Mouse (Mus musculus) heart, embryonic 11.5 days (tissue): ENCODE measurements at regions not wholly inside any gene's neighbourhood (a gene's known extent, or its start where the extent isn't known, plus 50 kb on each side); places are given as distances from the start of the nearest gene placed in this dataset.

Source experiments
- ATAC-seq: fragments of 200-750 bp; cut with Nextera tagmentation; replicated peaks from 2 replicates; pipeline ENCODE4 v1.8.0; 2017; ENCODE audit warnings: moderate library complexity; ENCODE audit not compliant: insufficient number of reproducible peaks, low FRiP score, low TSS enrichment
- H3K27ac ChIP-seq: fragments of 300-500 bp; sonication (generic); 2 replicates; pipeline ENCODE4 v1.5.1; 2014; ENCODE audit warnings: mild to moderate bottlenecking, low read depth, low read length
- H3K27me3 ChIP-seq: fragments of 300-500 bp; sonication (generic); 2 replicates; pipeline ENCODE4 v1.6.1; 2014; ENCODE audit warnings: mild to moderate bottlenecking, low read length, mixed read lengths; ENCODE audit not compliant: control insufficient read depth, insufficient read depth
- H3K36me3 ChIP-seq: fragments of 300-500 bp; sonication (generic); 2 replicates; pipeline ENCODE4 v1.6.1; 2014; ENCODE audit warnings: mild to moderate bottlenecking, low read length, moderate library complexity, mixed read lengths; ENCODE audit not compliant: control insufficient read depth, insufficient read depth
- H3K4me1 ChIP-seq: fragments of 300-500 bp; sonication (generic); 2 replicates; pipeline ENCODE4 v1.6.1; 2014; ENCODE audit warnings: low read length; ENCODE audit not compliant: control insufficient read depth, insufficient read depth
- H3K4me2 ChIP-seq: fragments of 300-500 bp; sonication (generic); 2 replicates; pipeline ENCODE4 v1.6.1; 2014; ENCODE audit warnings: mild to moderate bottlenecking, moderate library complexity
- H3K4me3 ChIP-seq: fragments of 300-500 bp; sonication (generic); 2 replicates; pipeline ENCODE4 v1.5.1; 2014; ENCODE audit warnings: low read depth, low read length
- H3K9ac ChIP-seq: fragments of 300-500 bp; sonication (generic); 2 replicates; pipeline ENCODE4 v1.6.1; 2014; ENCODE audit warnings: mild to moderate bottlenecking, low read depth, low read length, moderate library complexity
- H3K9me3 ChIP-seq: fragments of 300-500 bp; sonication (generic); replicated peaks from 2 replicates; pipeline ENCODE4 v1.6.1; 2016; ENCODE audit warnings: low read length; ENCODE audit not compliant: control insufficient read depth
- WGBS: fragments of 180-500 bp; shearing (Covaris S2); extraction: QIAGEN DNeasy Blood & Tissue Kit; methylation state at CpG from one replicate; pipeline ENCODE4 v1.1.7; 2014; ENCODE audit not compliant: insufficient replicate concordance; 5-methylcytosine and 5-hydroxymethylcytosine counted together

GRCm38 (mm10) chr3:131962870-131963269 lies 122.2 kb upstream of the Dkk2 start:
- 79% methylated on average over 2 of the region's 2 CpGs for WGBS
- Histone ChIP-seq H3K4me3 (no peak overlapping the region), H3K9ac (no peak overlapping the region), H3K9me3 (no peaks in the 10 kb centered on the region), H3K4me2 (no peak overlapping the region), H3K27me3 (no peaks in the 10 kb centered on the region), H3K27ac (no peak overlapping the region), H3K36me3 (no peaks in the 10 kb centered on the region), H3K4me1 (no peaks in the 10 kb centered on the region)
- no peak for ATAC-seq

GRCm38 (mm10) chr3:131964952-131965351 lies 120.1 kb upstream of the Dkk2 start:
- H3K27ac ChIP-seq: no peak overlapping the region
- no peak for ATAC-seq
- H3K4me2 ChIP-seq: no peak overlapping the region
- no peak overlapping the region for H3K4me3 ChIP-seq
- H3K9ac ChIP-seq: no peak overlapping the region
- H3K9me3 ChIP-seq: no peaks in the 10 kb centered on the region
- no peaks in the 10 kb centered on the region for H3K27me3 ChIP-seq
- H3K36me3 ChIP-seq: no peaks in the 10 kb centered on the region
- 76% methylated on average over 9 of the region's 9 CpGs for WGBS
- H3K4me1 ChIP-seq: no peaks in the 10 kb centered on the region

- no peaks in the 10 kb centered on the region for H3K9me3 ChIP-seq
- no peak overlapping the region for H3K4me2 ChIP-seq
- no peaks in the 10 kb centered on the region for H3K36me3 ChIP-seq
- no peak overlapping the region for H3K27ac ChIP-seq
- no peaks in the 10 kb centered on the region for H3K4me1 ChIP-seq
- WGBS: 83% methylated on average over 9 of the region's 9 CpGs
- no peaks in the 10 kb centered on the region for H3K27me3 ChIP-seq
- no peak overlapping the region for H3K9ac ChIP-seq
- no peak overlapping the region for H3K4me3 ChIP-seq
- ATAC-seq: no peak
Observed at GRCm38 (mm10) chr3:131965456-131966160, 119.5 kb upstream of the Dkk2 start.

- Histone ChIP-seq H3K27me3 (no peaks in the 10 kb centered on the region), H3K4me3 (no peak overlapping the region), H3K4me2 (no peak overlapping the region; the same call in 1 of the 2 replicates), H3K9ac (no peak overlapping the region), H3K4me1 (no peaks in the 10 kb centered on the region), H3K27ac (no peak overlapping the region), H3K9me3 (no peaks in the 10 kb centered on the region), H3K36me3 (no peaks in the 10 kb centered on the region)
- 45% methylated on average over 11 of the region's 11 CpGs for WGBS
- no peak for ATAC-seq
Observed at GRCm38 (mm10) chr3:131967288-131967687, 117.8 kb upstream of the Dkk2 start.

GRCm38 (mm10) chr3:131970827-131971226 lies 114.3 kb upstream of the Dkk2 start:
- H3K36me3 ChIP-seq: no peaks in the 10 kb centered on the region
- no peaks in the 10 kb centered on the region for H3K4me1 ChIP-seq
- no peaks in the 10 kb centered on the region for H3K9me3 ChIP-seq
- no peak overlapping the region for H3K4me3 ChIP-seq
- ATAC-seq: no peak
- H3K9ac ChIP-seq: no peak overlapping the region
- 76% methylated on average over 1 of the region's 1 CpGs for WGBS
- no peak overlapping the region for H3K4me2 ChIP-seq
- no peak overlapping the region for H3K27ac ChIP-seq
- no peaks in the 10 kb centered on the region for H3K27me3 ChIP-seq

- Histone ChIP-seq H3K4me3 (no peak overlapping the region), H3K27ac (no peak overlapping the region), H3K27me3 (no peaks in the 10 kb centered on the region), H3K4me2 (no peak overlapping the region), H3K9ac (no peak overlapping the region), H3K9me3 (no peaks in the 10 kb centered on the region), H3K4me1 (no peaks in the 10 kb centered on the region), H3K36me3 (no peaks in the 10 kb centered on the region)
- no peak for ATAC-seq
- WGBS: 35% methylated on average over 7 of the region's 7 CpGs
Observed at GRCm38 (mm10) chr3:131975940-131976628, 109.0 kb upstream of the Dkk2 start.

- H3K4me2 ChIP-seq: no peak overlapping the region
- no peaks in the 10 kb centered on the region for H3K36me3 ChIP-seq
- no peaks in the 10 kb centered on the region for H3K9me3 ChIP-seq
- no peak overlapping the region for H3K27ac ChIP-seq
- no peaks in the 10 kb centered on the region for H3K4me1 ChIP-seq
- ATAC-seq: no peak
- H3K4me3 ChIP-seq: no peak overlapping the region
- H3K9ac ChIP-seq: no peak overlapping the region
- H3K27me3 ChIP-seq: no peaks in the 10 kb centered on the region
- 78% methylated on average over 2 of the region's 2 CpGs for WGBS
Observed at GRCm38 (mm10) chr3:131983292-131983691, 101.8 kb upstream of the Dkk2 start.

GRCm38 (mm10) chr3:131998838-131999613 lies 86.1 kb upstream of the Dkk2 start:
- Histone ChIP-seq H3K36me3 (no peaks in the 10 kb centered on the region), H3K27me3 (no peaks in the 10 kb centered on the region), H3K27ac (no peak overlapping the region), H3K4me3 (no peak overlapping the region), H3K9me3 (no peaks in the 10 kb centered on the region), H3K4me1 (no peaks in the 10 kb centered on the region), H3K9ac (no peak overlapping the region), H3K4me2 (no peak overlapping the region)
- 80% methylated on average over 6 of the region's 6 CpGs for WGBS
- ATAC-seq: no peak
